Mouse (Mus musculus) neural tube, embryonic 14.5 days (tissue): ENCODE measurements around the gene Galns. TPM values are rescaled to one million over a fixed set of nuclear protein-coding genes. Genes with fewer than 3 reads are reported as not detected.

Experiments used
- microRNA-seq: library from miRNA; unstranded; fragments of <30 nt; microRNA quantifications from one replicate; pipeline ENCODE4, GENCODE M21; 2016
- polyA plus RNA-seq: library from polyadenylated mRNA; unstranded; fragments of >200 nt; fragmentation: Nextera tagmentation; extraction: Ambion mirVana; gene quantifications from 2 replicates; pipeline ENCODE4 v1.2.1, GENCODE M21; 2014

Gene Galns
- polyA plus RNA-seq, 1 experiment from 2014 or later = 7.1 TPM

Small RNA genes within 50 kb of the gene (microRNA-seq; reads per million reads assigned to microRNA genes)
- gene Mir6396 = not detected

Other genes with a start within 250 kb of the Galns start
- gene Zc3h18, start 234.9 kb downstream of the Galns start, polyA plus RNA-seq = 20.4 and 25.9 TPM in 2 replicates
- not detected in 2 replicates for gene Il17c, start 189.4 kb downstream of the Galns start, polyA plus RNA-seq
- gene Cyba, start 178.5 kb downstream of the Galns start, polyA plus RNA-seq = 23.9 and 38.9 TPM in 2 replicates
- 61.0 and 61.7 TPM in 2 replicates for gene Mvd, start 168.0 kb downstream of the Galns start, polyA plus RNA-seq
- gene Snai3, start 150.7 kb downstream of the Galns start, polyA plus RNA-seq = not detected in 2 replicates
- 28.5 and 31.0 TPM in 2 replicates for gene Rnf166, start 135.4 kb downstream of the Galns start, polyA plus RNA-seq
- gene Ctu2, start 135.3 kb downstream of the Galns start, polyA plus RNA-seq = 67.6 and 74.5 TPM in 2 replicates
- 1.2 and 3.0 TPM in 2 replicates for gene Piezo1, start 60.1 kb downstream of the Galns start, polyA plus RNA-seq
- 4.7 TPM in 2 replicates for gene Cdt1, start 43.4 kb downstream of the Galns start, polyA plus RNA-seq
- 170 and 179 TPM in 2 replicates for gene Aprt, start 34.6 kb downstream of the Galns start, polyA plus RNA-seq
- gene Trappc2l, start 177 bp upstream of the Galns start, polyA plus RNA-seq = 119 and 150 TPM in 2 replicates
- gene Pabpn1l, start 11.3 kb upstream of the Galns start, polyA plus RNA-seq = not detected in 2 replicates
- gene Cbfa2t3, start 87.6 kb upstream of the Galns start, polyA plus RNA-seq = 23.5 and 23.9 TPM in 2 replicates
- gene Acsf3, start 164.0 kb upstream of the Galns start, polyA plus RNA-seq = 16.2 and 16.3 TPM in 2 replicates
- gene Cdh15, start 236.5 kb upstream of the Galns start, polyA plus RNA-seq = 1.4 and 2.2 TPM in 2 replicates